In the genomic region with DNA sequence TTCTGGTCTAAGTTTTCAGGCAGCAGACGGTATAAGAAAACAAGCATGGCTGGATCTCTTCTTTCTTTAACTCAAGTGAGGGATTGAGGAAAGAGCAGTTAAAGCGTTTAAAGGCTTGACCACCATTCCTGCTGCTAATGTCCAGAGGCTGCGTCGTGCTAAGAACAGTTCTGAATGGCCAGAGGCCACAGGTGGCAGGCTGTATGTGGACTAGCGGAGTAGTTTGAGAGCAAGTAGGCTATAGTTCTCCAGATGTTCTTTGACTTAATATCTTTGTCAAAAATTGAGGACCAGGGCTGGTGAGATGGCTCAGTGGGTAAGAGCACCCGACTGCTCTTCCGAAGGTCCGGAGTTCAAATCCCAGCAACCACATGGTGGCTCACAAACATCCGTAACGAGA, we compare ENCODE assay signal across 9 mouse cellular contexts. TPM values are rescaled to one million over a fixed set of nuclear protein-coding genes. Genes with fewer than 3 reads are reported as not detected.
A peak's percentile ranks its signal among the peaks of the same experiment; 100 is the strongest.
DNase-seq lines count a peak whose midpoint lies in the region; ATAC-seq and TF ChIP-seq lines count a peak whose summit lies in the region.
"Had no signal": no experiment of that assay in that cellular context is flagged by ENCODE, and none has a peak within 500 bp of the region (broad histone marks: within the 10 kb centered on the region; RNA-seq: fewer than 3 reads in every experiment).

No protein-coding gene starts in this region.

- ATAC-seq in heart, embryonic 16.5 days (replicated peaks; ENCODE audit: extremely low read depth, insufficient read depth, low FRiP score): no peak
- no peak for ATAC-seq in hindbrain, embryonic 15.5 days (ENCODE audit: low FRiP score, low read depth)
- no peak for ATAC-seq in midbrain, embryonic 12.5 days (ENCODE audit: low FRiP score, low read depth)

- no peak for DNase-seq in heart, adult 8-10 months (ENCODE audit: low spot score)
- DNase-seq in gastrocnemius, postnatal 14 days: no peak
- no peak for DNase-seq in thymus, postnatal 4 days
- no peak for DNase-seq in thymus, adult 2 months
- DNase-seq: kidney, adult 8-10 months had no signal

- H3K4me1 ChIP-seq in heart, embryonic 16.5 days (ENCODE audit: control insufficient read depth, insufficient read depth, low read length): peaks cover 47% of the 10 kb centered on the region
- H3K4me1 ChIP-seq in cortical plate, adult 2 months (ENCODE audit: control insufficient read depth, insufficient read depth, low read length): peaks cover 4% of the 10 kb centered on the region; the same call in 1 of the 2 replicates
- H3K4me1 ChIP-seq in hindbrain, embryonic 15.5 days (replicated peaks): peaks cover 49% of the 10 kb centered on the region
- H3K4me1 ChIP-seq in midbrain, embryonic 12.5 days: peaks cover 46% of the 10 kb centered on the region
- peaks cover 18% of the 10 kb centered on the region for H3K4me1 ChIP-seq in thymus, adult 2 months (replicated peaks; ENCODE audit: control insufficient read depth, insufficient read depth, low read length)

- H3K9ac ChIP-seq in heart, embryonic 16.5 days (ENCODE audit: low read length): peak overlapping the region; percentile 87
- H3K9ac ChIP-seq in hindbrain, embryonic 15.5 days: peak overlapping the region; percentile 79; the same call in 1 of the 2 replicates
- peak overlapping the region; percentile 93; the same call in 1 of the 2 replicates for H3K9ac ChIP-seq in midbrain, embryonic 12.5 days (replicated peaks)

- H3K36me3 ChIP-seq in heart, embryonic 16.5 days (ENCODE audit: control insufficient read depth, insufficient read depth): no peaks in the 10 kb centered on the region; the same call in 1 of the 2 replicates
- H3K36me3 ChIP-seq in hindbrain, embryonic 15.5 days: no peaks in the 10 kb centered on the region
- H3K36me3 ChIP-seq in midbrain, embryonic 12.5 days: no peaks in the 10 kb centered on the region
- no peaks in the 10 kb centered on the region for H3K36me3 ChIP-seq in thymus, adult 2 months (ENCODE audit: control insufficient read depth, insufficient read depth, low read length)

- H3K4me2 ChIP-seq in heart, embryonic 16.5 days (ENCODE audit: low read depth, low read length): peak overlapping the region; percentile 95
- peak overlapping the region; percentile 96 for H3K4me2 ChIP-seq in hindbrain, embryonic 15.5 days
- H3K4me2 ChIP-seq in midbrain, embryonic 12.5 days (replicated peaks): peak overlapping the region; percentile 74

- TF ChIP-seq POLR2A in cortical plate, adult 2 months (IDR thresholded peaks at IDR 0.05; ENCODE audit: extremely low read depth, insufficient read depth, low read length): no peak
- TF ChIP-seq POLR2A in thymus, adult 2 months (IDR thresholded peaks at IDR 0.05; ENCODE audit: control insufficient read depth, extremely low read depth, insufficient read depth, low read length, poor library complexity): no peak

- H3K27ac ChIP-seq in heart, embryonic 16.5 days (ENCODE audit: low read length): peak overlapping the region; percentile 87
- H3K27ac ChIP-seq in cortical plate, adult 2 months (ENCODE audit: insufficient read depth, low read length): no peak overlapping the region; the same call in 1 of the 2 replicates
- 0 out of 2 replicates have a peak overlapping the region, but pooled peaks have one; percentile 94 for H3K27ac ChIP-seq in hindbrain, embryonic 15.5 days (replicated peaks)
- H3K27ac ChIP-seq in midbrain, embryonic 12.5 days (replicated peaks): no peak overlapping the region
- no peak overlapping the region for H3K27ac ChIP-seq in thymus, adult 2 months (ENCODE audit: control insufficient read depth, insufficient read depth, low read length)

- WGBS in heart, embryonic 16.5 days: 64% methylated on average over 10 of the region's 10 CpGs
- 52% methylated on average over 10 of the region's 10 CpGs for WGBS in hindbrain, embryonic 15.5 days
- WGBS in midbrain, embryonic 12.5 days: 58% methylated on average over 10 of the region's 10 CpGs
- WGBS in thymus, adult 2 months: 86% methylated on average over 10 of the region's 10 CpGs

- H3K9me3 ChIP-seq in heart, embryonic 16.5 days (replicated peaks; ENCODE audit: control insufficient read depth, low read length): no peaks in the 10 kb centered on the region
- H3K9me3 ChIP-seq in hindbrain, embryonic 15.5 days: no peaks in the 10 kb centered on the region
- H3K9me3 ChIP-seq in midbrain, embryonic 12.5 days: no peaks in the 10 kb centered on the region

- H3K4me3 ChIP-seq in heart, embryonic 16.5 days (ENCODE audit: low read length): peak overlapping the region; percentile 81
- H3K4me3 ChIP-seq in cortical plate, adult 2 months (ENCODE audit: insufficient read depth, low read length): peak overlapping the region; percentile 56; the same call in 1 of the 2 replicates
- peak overlapping the region; percentile 78 for H3K4me3 ChIP-seq in hindbrain, embryonic 15.5 days
- peak overlapping the region; percentile 94 for H3K4me3 ChIP-seq in midbrain, embryonic 12.5 days
- no peak overlapping the region for H3K4me3 ChIP-seq in thymus, adult 2 months (ENCODE audit: control insufficient read depth, insufficient read depth, low read length)

- intact Hi-C loops in gastrocnemius, postnatal 14 days (cut with DNase I; ENCODE audit: low total_unique reads): no loop called here

- TF ChIP-seq CTCF in cortical plate, adult 2 months (IDR thresholded peaks at IDR 0.05; ENCODE audit: extremely low read depth, insufficient read depth, low read length): no peak
- TF ChIP-seq CTCF in thymus, adult 2 months (IDR thresholded peaks at IDR 0.05; ENCODE audit: borderline replicate concordance, control insufficient read depth, extremely low read depth, insufficient read depth, low read length, poor library complexity): no peak

- H3K27me3 ChIP-seq in heart, embryonic 16.5 days (ENCODE audit: control insufficient read depth, insufficient read depth, low read length): no peaks in the 10 kb centered on the region
- H3K27me3 ChIP-seq in hindbrain, embryonic 15.5 days: no peaks in the 10 kb centered on the region; the same call in 1 of the 2 replicates
- H3K27me3 ChIP-seq in midbrain, embryonic 12.5 days: peaks cover 13% of the 10 kb centered on the region
- H3K27me3 ChIP-seq in thymus, adult 2 months (ENCODE audit: control insufficient read depth, insufficient read depth, low read length): no peaks in the 10 kb centered on the region

RNA-seq across cellular contexts. Expression of a gene that starts 1.9 kb away (rescaled TPM):
- 10.8 and 11.5 TPM in 2 replicates for polyA plus RNA-seq in heart, embryonic 16.5 days (2015; fragmentation: Nextera tagmentation; extraction: Ambion mirVana)
- 10 to 100 TPM; 11.3 to 14.5 (median 11.5) TPM for total RNA-seq in heart, adult 8-10 months (2022)
- polyA plus RNA-seq in cortical plate, adult 2 months (2012; rRNA removed): 7.6 and 8.2 TPM in 2 replicates
- polyA plus RNA-seq in hindbrain, embryonic 15.5 days (2015; fragmentation: Nextera tagmentation; extraction: Ambion mirVana): 9.2 and 10.7 TPM in 2 replicates
- polyA plus RNA-seq in midbrain, embryonic 12.5 days (2016; fragmentation: Nextera tagmentation; extraction: Ambion mirVana): 13.2 and 13.3 TPM in 2 replicates
- total RNA-seq in gastrocnemius, postnatal 14 days (2021): 1 to 10 TPM; 6.9 to 7.6 TPM
- 6.6 and 8.3 TPM in 2 replicates for polyA plus RNA-seq in thymus, adult 2 months (2012; rRNA removed)

RNA-seq across cellular contexts. Expression of a gene that starts 31.8 kb away (rescaled TPM):
- 67.0 and 75.8 TPM in 2 replicates for polyA plus RNA-seq in heart, embryonic 16.5 days (2015; fragmentation: Nextera tagmentation; extraction: Ambion mirVana)
- 10 to 100 TPM; 37.5 to 50.8 (median 38.9) TPM for total RNA-seq in heart, adult 8-10 months (2022)
- polyA plus RNA-seq in cortical plate, adult 2 months (2012; rRNA removed): 77.2 and 82.2 TPM in 2 replicates
- polyA plus RNA-seq in hindbrain, embryonic 15.5 days (2015; fragmentation: Nextera tagmentation; extraction: Ambion mirVana): 86.5 and 90.7 TPM in 2 replicates
- polyA plus RNA-seq in midbrain, embryonic 12.5 days (2016; fragmentation: Nextera tagmentation; extraction: Ambion mirVana): 75.6 and 76.8 TPM in 2 replicates
- 10 to 100 TPM; 23.9 to 24.3 TPM for total RNA-seq in gastrocnemius, postnatal 14 days (2021)
- polyA plus RNA-seq in thymus, adult 2 months (2012; rRNA removed): 62.3 and 72.5 TPM in 2 replicates

RNA-seq across cellular contexts. Expression of a gene that starts 52.4 kb away (rescaled TPM):
- polyA plus RNA-seq in heart, embryonic 16.5 days (2015; fragmentation: Nextera tagmentation; extraction: Ambion mirVana): 89.4 and 99.8 TPM in 2 replicates
- 10 to 100 TPM; 18.3 to 24.1 (median 20.7) TPM for total RNA-seq in heart, adult 8-10 months (2022)
- polyA plus RNA-seq in cortical plate, adult 2 months (2012; rRNA removed): 34.6 and 36.1 TPM in 2 replicates
- 118 and 127 TPM in 2 replicates for polyA plus RNA-seq in hindbrain, embryonic 15.5 days (2015; fragmentation: Nextera tagmentation; extraction: Ambion mirVana)
- polyA plus RNA-seq in midbrain, embryonic 12.5 days (2016; fragmentation: Nextera tagmentation; extraction: Ambion mirVana): 193 and 201 TPM in 2 replicates
- total RNA-seq in gastrocnemius, postnatal 14 days (2021): 10 to 100 TPM; 17.3 to 17.9 TPM
- polyA plus RNA-seq in thymus, adult 2 months (2012; rRNA removed): 20.3 and 20.4 TPM in 2 replicates

Comparison
In these comparisons a context has a peak if more than half of its experiments do, and no peak if none do; other contexts are left out.
1. H3K27ac ChIP-seq: peak in heart, embryonic 16.5 days (single experiment) and hindbrain, embryonic 15.5 days (single experiment); none in cortical plate, adult 2 months (single experiment), midbrain, embryonic 12.5 days (single experiment) and thymus, adult 2 months (single experiment).
2. Peak in every context shown above with its lines, with median percentiles within 50 percentile points of each other: H3K4me2 ChIP-seq and H3K9ac ChIP-seq.